Mouse (Mus musculus): ENCODE results near the gene Gpr158. TPM values are rescaled to one million over a fixed set of nuclear protein-coding genes. Genes with fewer than 3 reads are reported as not detected.

The Gpr158 gene
- polyA plus RNA-seq, 1 experiment from 2014 or later: not detected

DNA sequence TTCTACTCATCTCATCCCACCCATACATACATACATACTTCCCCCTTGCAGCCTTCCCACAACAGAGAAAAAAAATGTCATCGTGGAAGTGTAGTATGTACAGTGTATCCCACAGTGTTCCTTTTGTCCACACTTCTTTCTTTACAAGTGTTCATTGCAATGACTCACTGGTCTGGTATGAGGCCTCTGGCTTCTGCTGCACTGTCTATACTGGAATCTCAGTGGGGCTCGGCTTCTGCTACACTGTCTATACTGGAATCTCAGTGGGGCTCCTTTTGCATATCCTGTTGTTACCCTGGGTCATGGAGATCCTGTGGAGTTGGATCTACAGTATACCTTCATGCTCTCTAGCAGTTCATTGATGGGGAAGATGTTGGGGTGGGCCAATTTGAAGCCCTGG lies 425.8 kb downstream of the Gpr158 start:
- 57% methylated on average over 2 of the region's 2 CpGs for whole genome bisulfite sequencing (ENCODE audit: insufficient replicate concordance)

DNA sequence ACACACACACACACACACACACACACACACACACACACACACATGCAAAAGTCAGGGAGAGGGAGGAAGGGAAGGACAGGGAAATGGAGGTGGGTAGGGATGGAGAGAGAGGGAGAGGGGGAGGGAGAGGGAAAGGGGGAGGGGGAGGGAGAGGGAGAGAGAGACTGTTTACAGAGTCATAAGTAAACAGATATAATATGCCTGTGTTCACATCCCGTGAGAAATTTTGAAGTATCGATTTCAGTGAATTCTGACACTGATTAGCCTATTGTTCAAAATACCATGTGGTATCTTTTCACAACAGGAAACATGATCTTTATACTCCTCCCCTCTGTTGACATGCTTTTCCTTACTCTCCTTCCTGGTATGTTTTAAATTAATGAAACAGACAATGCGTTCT lies 432.3 kb downstream of the Gpr158 start:
- H3K4me1 ChIP-seq (ENCODE audit: insufficient read depth): no peaks in the 10 kb centered on the region
- H3K4me3 ChIP-seq (ENCODE audit: low read depth, low read length): no peak overlapping the region
- no peaks in the 10 kb centered on the region for H3K27me3 ChIP-seq (ENCODE audit: insufficient read depth, low read length)
- no peak overlapping the region for H3K4me2 ChIP-seq (ENCODE audit: low read depth, low read length)
- no peaks in the 10 kb centered on the region for H3K9me3 ChIP-seq (ENCODE audit: low read length)
- no peak for TF ChIP-seq CTCF (IDR thresholded peaks at IDR 0.05; ENCODE audit: low read depth)
- TF ChIP-seq EP300 (IDR thresholded peaks at IDR 0.05; ENCODE audit: low read depth): no peak
- H3K36me3 ChIP-seq (replicated peaks; ENCODE audit: insufficient read depth, low read length): no peaks in the 10 kb centered on the region
- no peak for ATAC-seq
- 66% methylated on average over 3 of the region's 3 CpGs for WGBS (ENCODE audit: insufficient replicate concordance)
- H3K9ac ChIP-seq (replicated peaks): no peak overlapping the region
- DNase-seq: no peak
- H3K27ac ChIP-seq (ENCODE audit: low read depth): no peak overlapping the region

More for the DNA sequence above, 425.8 kb downstream of the Gpr158 start:
- TF ChIP-seq CTCF (IDR thresholded peaks at IDR 0.05; ENCODE audit: low read depth) (no peak), EP300 (IDR thresholded peaks at IDR 0.05; ENCODE audit: low read depth) (no peak)
- H3K36me3 ChIP-seq (replicated peaks; ENCODE audit: insufficient read depth, low read length): no peaks in the 10 kb centered on the region
- H3K27ac ChIP-seq (ENCODE audit: low read depth): no peak overlapping the region
- H3K4me3 ChIP-seq (ENCODE audit: low read depth, low read length): no peak overlapping the region
- no peaks in the 10 kb centered on the region for H3K9me3 ChIP-seq (ENCODE audit: low read length)
- no peaks in the 10 kb centered on the region for H3K4me1 ChIP-seq (ENCODE audit: insufficient read depth)
- ATAC-seq: no peak
- no peak for DNase-seq
- no peak overlapping the region for H3K9ac ChIP-seq (replicated peaks)
- no peak overlapping the region for H3K4me2 ChIP-seq (ENCODE audit: low read depth, low read length)
- no peaks in the 10 kb centered on the region for H3K27me3 ChIP-seq (ENCODE audit: insufficient read depth, low read length)

DNA sequence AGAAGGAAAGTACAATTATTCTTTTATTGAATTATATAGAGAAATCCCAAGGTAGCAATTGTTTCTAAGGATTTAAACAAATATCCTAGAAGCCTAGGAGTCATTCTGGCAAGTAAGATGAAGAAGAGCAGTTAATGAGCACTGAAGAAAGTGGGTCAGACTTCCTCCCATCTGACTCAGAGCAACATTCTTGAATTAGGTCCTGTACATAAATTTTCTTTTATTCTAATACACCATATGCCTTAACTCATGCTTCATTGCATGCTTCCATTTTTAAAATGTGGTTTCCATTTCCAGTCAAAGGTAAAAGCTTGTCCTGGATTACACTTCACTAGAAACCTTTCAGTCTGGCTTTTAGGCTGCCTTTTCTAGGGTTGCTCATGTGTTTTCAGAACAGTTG lies 432.7 kb downstream of the Gpr158 start:
- no peak for TF ChIP-seq EP300 (IDR thresholded peaks at IDR 0.05; ENCODE audit: low read depth)
- no peak for TF ChIP-seq CTCF (IDR thresholded peaks at IDR 0.05; ENCODE audit: low read depth)
- ATAC-seq: no peak
- no peak overlapping the region for H3K4me2 ChIP-seq (ENCODE audit: low read depth, low read length)

DNA sequence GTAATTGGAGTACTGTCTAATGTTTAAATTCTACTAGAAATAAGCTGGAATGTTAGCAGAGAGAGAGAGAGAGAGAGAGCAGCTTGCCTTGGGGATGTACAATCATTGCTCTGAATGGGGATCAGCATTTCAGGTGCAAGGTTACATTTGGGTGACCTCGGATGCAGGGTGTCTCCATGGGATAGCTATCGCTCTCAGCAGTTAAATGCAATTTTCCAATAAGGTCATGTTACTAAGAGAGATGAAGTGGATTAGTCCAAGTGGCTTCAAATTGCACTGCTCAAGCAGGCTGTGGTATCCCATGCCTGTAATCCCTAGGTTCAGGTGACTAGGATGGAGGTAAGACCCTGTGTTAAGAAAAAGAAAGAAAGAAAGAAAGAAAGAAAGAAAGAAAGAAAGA lies 441.2 kb downstream of the Gpr158 start:
- H3K4me1 ChIP-seq (ENCODE audit: insufficient read depth): no peaks in the 10 kb centered on the region
- TF ChIP-seq CTCF (IDR thresholded peaks at IDR 0.05; ENCODE audit: low read depth) (no peak), EP300 (IDR thresholded peaks at IDR 0.05; ENCODE audit: low read depth) (no peak)
- 81% methylated on average over 2 of the region's 2 CpGs for WGBS (ENCODE audit: insufficient replicate concordance)
- no peaks in the 10 kb centered on the region for H3K27me3 ChIP-seq (ENCODE audit: insufficient read depth, low read length)
- H3K4me3 ChIP-seq (ENCODE audit: low read depth, low read length): no peak overlapping the region
- H3K9ac ChIP-seq (replicated peaks): no peak overlapping the region
- no peaks in the 10 kb centered on the region for H3K36me3 ChIP-seq (replicated peaks; ENCODE audit: insufficient read depth, low read length)
- H3K27ac ChIP-seq (ENCODE audit: low read depth): no peak overlapping the region
- H3K9me3 ChIP-seq (ENCODE audit: low read length): no peaks in the 10 kb centered on the region
- no peak for DNase-seq
- no peak overlapping the region for H3K4me2 ChIP-seq (ENCODE audit: low read depth, low read length)
- no peak for ATAC-seq

More for the DNA sequence above, 432.7 kb downstream of the Gpr158 start:
- Histone ChIP-seq H3K9ac (replicated peaks) (no peak overlapping the region), H3K36me3 (replicated peaks; ENCODE audit: insufficient read depth, low read length) (no peaks in the 10 kb centered on the region), H3K9me3 (ENCODE audit: low read length) (no peaks in the 10 kb centered on the region), H3K27ac (ENCODE audit: low read depth) (no peak overlapping the region), H3K27me3 (ENCODE audit: insufficient read depth, low read length) (no peaks in the 10 kb centered on the region), H3K4me1 (ENCODE audit: insufficient read depth) (no peaks in the 10 kb centered on the region), H3K4me3 (ENCODE audit: low read depth, low read length) (no peak overlapping the region)
- DNase-seq: no peak

DNA sequence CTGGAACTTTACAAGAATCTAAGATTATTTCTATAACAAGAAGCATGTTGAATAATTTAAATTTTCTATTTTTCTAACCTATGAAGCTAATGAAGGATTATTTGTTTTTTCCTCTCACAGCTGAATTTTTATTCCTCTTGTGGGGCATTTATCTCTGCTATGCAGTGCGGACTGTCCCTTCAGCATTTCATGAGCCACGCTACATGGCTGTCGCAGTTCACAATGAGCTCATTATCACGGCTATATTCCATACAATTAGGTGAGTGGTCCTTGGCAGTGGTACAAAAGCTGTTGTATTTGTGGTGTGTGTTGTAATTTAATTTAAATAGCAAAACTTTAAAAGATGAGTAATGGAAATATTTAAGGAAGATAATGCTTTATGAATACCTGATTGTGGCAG lies 443.1 kb downstream of the Gpr158 start:
- no peak for TF ChIP-seq CTCF (IDR thresholded peaks at IDR 0.05; ENCODE audit: low read depth)
- ATAC-seq (no peak), DNase-seq (no peak)
- Histone ChIP-seq H3K27me3 (ENCODE audit: insufficient read depth, low read length) (no peaks in the 10 kb centered on the region), H3K4me1 (ENCODE audit: insufficient read depth) (no peaks in the 10 kb centered on the region), H3K4me2 (ENCODE audit: low read depth, low read length) (no peak overlapping the region), H3K9me3 (ENCODE audit: low read length) (no peaks in the 10 kb centered on the region), H3K36me3 (replicated peaks; ENCODE audit: insufficient read depth, low read length) (no peaks in the 10 kb centered on the region), H3K4me3 (ENCODE audit: low read depth, low read length) (no peak overlapping the region), H3K27ac (ENCODE audit: low read depth) (no peak overlapping the region), H3K9ac (replicated peaks) (no peak overlapping the region)
- WGBS (ENCODE audit: insufficient replicate concordance): 87% methylated on average over 4 of the region's 4 CpGs

DNA sequence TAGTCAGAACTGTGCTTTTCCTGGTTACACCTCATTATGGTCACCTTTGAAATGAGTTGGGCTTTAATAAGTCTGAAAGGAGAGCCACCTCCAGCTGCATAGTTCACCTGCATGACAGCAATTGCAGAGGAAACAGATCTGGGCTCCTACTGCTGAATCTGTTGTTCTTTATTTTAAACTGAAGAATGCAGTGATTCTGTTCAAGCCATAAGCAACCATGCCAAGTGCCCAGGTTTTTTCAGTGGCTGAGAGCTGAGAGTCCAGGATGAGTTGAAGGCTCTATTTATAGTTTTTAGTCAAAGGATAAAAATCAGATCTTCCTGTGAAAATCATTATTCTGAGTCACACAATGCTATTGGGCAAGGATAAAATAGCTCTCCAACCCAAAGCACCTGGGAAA lies 496.7 kb downstream of the Gpr158 start:
- H3K9ac ChIP-seq (replicated peaks): no peak overlapping the region
- TF ChIP-seq CTCF (IDR thresholded peaks at IDR 0.05; ENCODE audit: low read depth): no peak
- no peak for TF ChIP-seq EP300 (IDR thresholded peaks at IDR 0.05; ENCODE audit: low read depth)
- no peaks in the 10 kb centered on the region for H3K4me1 ChIP-seq (ENCODE audit: insufficient read depth)
- no peak overlapping the region for H3K4me3 ChIP-seq (ENCODE audit: low read depth, low read length)
- no peak for ATAC-seq
- no peak for DNase-seq
- H3K9me3 ChIP-seq (ENCODE audit: low read length): no peaks in the 10 kb centered on the region
- no peaks in the 10 kb centered on the region for H3K27me3 ChIP-seq (ENCODE audit: insufficient read depth, low read length)
- H3K36me3 ChIP-seq (replicated peaks; ENCODE audit: insufficient read depth, low read length): no peaks in the 10 kb centered on the region
- no peak overlapping the region for H3K27ac ChIP-seq (ENCODE audit: low read depth)
- H3K4me2 ChIP-seq (ENCODE audit: low read depth, low read length): no peak overlapping the region

Other genes starting within 250 kb of the Gpr158 start
- gene Enkur, start 162.2 kb upstream of the Gpr158 start, polyA plus RNA-seq (2015; fragmentation: Nextera tagmentation; extraction: Ambion mirVana): 0.14 and 0.19 TPM in 2 replicates
- gene Thnsl1, start 161.8 kb upstream of the Gpr158 start, polyA plus RNA-seq (2015; fragmentation: Nextera tagmentation; extraction: Ambion mirVana): 2.0 and 2.1 TPM in 2 replicates

Measured in liver, postnatal 0 days (tissue).